Mouse (Mus musculus): ENCODE data around the gene AW209491.

DNA sequence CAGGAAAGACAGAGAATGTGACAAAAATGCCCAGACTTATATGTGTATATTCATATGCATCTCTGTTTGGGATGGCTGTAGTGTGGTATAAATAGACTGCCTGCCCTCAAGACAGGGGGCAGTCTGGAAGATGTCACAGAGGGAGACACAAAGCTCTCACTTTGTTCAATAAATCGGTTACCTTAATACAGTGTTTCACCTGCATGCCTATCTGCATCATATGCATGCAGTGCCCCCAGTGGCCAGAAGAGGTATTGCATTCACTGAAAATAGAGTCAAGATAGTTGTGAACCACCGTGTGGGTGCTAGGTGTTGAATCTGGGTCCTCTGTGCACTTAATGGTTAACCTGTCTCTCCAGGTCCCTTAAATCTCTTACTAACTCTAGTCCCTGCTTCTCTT, 11.2 kb upstream of the AW209491 start:
- TF ChIP-seq CTCF (IDR thresholded peaks at IDR 0.05; ENCODE audit: low read depth, low read length), result peak; percentile 63
- TF ChIP-seq POLR2A (IDR thresholded peaks at IDR 0.05; ENCODE audit: extremely low read depth, insufficient read depth, low read length), result no peak

All from liver, adult 2 months (tissue).